Mouse (Mus musculus): ENCODE data around the gene Olfr514. TPM values are rescaled to one million over a fixed set of nuclear protein-coding genes. Genes with fewer than 3 reads are reported as not detected.

The Olfr514 gene
- total RNA-seq (2021) = not detected
- long read RNA-seq, experiment 1 = 0 reads
- long read RNA-seq, experiment 2 = 0 reads

DNA sequence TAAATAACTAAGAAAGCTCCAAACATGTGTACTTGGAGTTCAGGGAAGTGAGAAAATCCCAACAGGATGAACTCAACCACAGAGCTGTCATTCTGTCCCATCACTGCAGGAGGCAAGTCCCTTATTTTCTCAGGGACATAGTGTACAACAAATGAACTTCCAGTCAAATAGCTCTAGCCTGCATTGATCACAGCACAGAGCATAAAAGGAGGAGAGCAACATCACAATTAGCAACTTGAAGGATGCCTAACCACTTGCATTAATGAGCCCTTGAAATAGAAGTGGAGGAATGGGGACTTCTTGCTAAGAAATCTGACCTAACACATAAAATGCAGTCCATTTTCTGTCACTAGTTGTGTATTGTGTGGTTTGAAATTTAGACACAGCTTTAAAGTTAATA lies at the start of gene Olfr514:
Gene Olfr514, minus strand, starts transcription at position 101 of the 400 bp plus-strand sequence.
- DNase-seq = no peak

DNA sequence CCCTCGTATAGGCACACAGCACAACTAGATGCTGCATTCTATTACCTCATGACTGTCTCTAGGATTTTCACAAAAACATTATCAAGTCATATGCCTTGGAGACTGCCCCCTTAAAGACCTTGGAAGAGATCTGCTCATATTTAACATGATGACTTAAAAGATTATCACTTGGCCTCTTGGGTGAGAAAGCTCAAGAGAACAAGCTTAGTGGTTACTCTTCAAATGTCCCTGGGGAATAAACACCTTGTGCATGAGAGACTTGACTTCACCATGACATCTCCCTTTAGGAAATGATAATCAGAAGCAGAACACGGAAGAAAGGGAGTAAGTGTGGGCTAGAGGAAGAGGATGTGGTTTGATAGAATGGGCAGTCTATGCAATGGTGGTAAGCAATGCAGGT lies 46.5 kb upstream of the Olfr514 start, which contains the start of gene Olfr517:
Gene Olfr517, minus strand, starts transcription at position 101 of the 400 bp plus-strand sequence.
- DNase-seq = no peak

DNA sequence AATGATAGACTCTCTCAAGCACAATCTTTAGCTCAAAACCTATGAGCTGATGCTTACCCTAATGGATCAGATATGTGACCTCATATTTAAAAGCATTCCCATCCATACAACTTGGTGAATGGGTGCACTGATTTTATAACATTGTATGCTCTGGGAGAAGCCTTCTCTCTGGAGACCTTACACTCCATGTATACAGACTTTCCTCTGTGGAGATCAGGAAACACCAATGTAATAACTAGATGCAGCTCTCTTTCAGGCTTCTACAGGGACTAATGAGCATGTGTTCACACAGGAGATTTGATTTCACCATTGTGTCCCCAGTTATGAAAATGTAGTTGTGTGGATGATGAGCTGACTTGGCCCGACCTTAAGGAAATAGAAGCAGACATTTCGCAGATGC lies 24.6 kb upstream of the Olfr514 start, which contains the start of gene Olfr516:
Gene Olfr516, minus strand, starts transcription at position 101 of the 400 bp plus-strand sequence.
- DNase-seq = no peak

DNA sequence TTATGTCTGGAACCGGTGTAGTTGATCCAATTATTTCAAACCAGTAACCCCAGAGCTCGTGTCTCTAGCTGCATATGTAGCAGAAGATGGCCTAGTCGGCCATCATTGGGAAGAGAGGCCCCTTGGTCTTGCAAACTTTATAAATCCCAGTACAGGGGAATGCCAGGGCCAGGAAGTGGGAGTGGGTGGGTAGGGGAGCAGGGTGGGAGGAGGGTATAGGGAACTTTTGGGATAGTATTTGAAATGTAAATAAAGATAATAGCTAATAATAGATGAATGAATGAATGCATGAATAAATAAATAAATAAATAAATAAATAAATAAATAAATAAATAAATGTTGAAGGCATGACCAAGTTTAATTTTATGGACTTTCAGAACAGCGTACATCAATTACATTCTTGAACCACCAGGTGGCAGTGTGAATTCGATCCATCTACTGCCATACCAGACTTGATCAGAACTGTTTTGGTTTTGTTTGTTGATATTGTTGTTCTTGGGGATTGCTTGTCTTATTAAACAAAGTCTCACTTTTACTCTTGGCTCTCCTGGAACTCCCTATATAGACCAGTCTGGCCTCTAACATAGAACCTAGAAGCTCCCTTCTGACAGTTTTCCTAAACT lies 11.1 kb downstream of the Olfr514 start:
- DNase-seq = peak; percentile 5 to 31

DNA sequence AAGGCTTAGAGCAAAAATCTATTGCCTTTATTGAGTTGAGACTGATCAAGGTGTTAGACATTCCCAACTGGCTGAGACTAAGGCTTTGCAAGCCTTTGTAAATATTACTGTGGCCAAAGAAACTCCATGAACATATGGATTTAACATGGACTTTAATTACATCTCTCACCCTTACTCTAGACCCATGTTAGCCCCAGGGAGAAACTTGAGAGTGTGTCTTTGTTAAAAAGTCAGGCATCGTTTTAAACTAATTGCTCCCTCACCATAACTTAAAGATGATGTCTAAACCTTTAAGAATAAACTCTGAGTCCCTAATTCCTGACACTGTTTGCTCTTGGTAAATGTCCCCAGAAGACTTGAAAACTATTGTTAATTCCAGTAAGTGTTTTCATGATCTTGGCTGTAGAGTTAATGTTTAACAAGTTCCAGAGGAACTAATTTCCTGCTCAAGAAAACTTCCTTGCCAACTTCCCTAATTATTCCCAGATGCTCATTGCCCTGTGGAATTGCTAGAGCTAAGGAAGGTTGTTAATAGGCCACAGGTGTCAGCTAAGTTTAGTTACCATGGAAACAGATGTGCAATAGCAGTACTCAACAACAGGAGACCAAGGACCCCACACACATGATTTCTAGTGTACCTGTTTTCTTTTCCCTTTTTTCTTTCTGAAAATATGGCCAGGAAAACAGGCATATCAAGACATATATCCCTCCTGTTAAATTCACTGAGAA lies 28.4 kb downstream of the Olfr514 start:
- DNase-seq = peak; percentile 5 to 28

Other genes starting within 250 kb of the Olfr514 start
- gene Olfr506, start 215.2 kb downstream of the Olfr514 start, total RNA-seq (2021) = not detected
- gene Olfr507, start 204.2 kb downstream of the Olfr514 start, total RNA-seq (2021) = not detected
- gene Olfr508, start 196.0 kb downstream of the Olfr514 start, total RNA-seq (2021) = not detected
- not detected for gene Olfr509, start 174.1 kb downstream of the Olfr514 start, total RNA-seq (2021)
- gene Olfr510, start 159.6 kb downstream of the Olfr514 start, total RNA-seq (2021) = not detected
- not detected for gene Olfr512, start 112.7 kb downstream of the Olfr514 start, total RNA-seq (2021)
- gene Olfr513, start 75.0 kb downstream of the Olfr514 start, total RNA-seq (2021) = not detected
- gene Olfr516, start 24.5 kb upstream of the Olfr514 start, total RNA-seq (2021) = not detected
- gene Olfr517, start 46.4 kb upstream of the Olfr514 start, total RNA-seq (2021) = not detected
- not detected for gene Olfr518, start 59.0 kb upstream of the Olfr514 start, total RNA-seq (2021)
- not detected for gene Olfr519, start 68.4 kb upstream of the Olfr514 start, total RNA-seq (2021)
- 10 to 100 TPM; 19.7 to 19.8 TPM for gene Nlrp10, start 104.2 kb upstream of the Olfr514 start, total RNA-seq (2021)
- gene Eif3f, start 108.4 kb upstream of the Olfr514 start, total RNA-seq (2021) = 10 to 100 TPM; 88.1 to 95.2 TPM
- gene Tub, start 124.3 kb upstream of the Olfr514 start, total RNA-seq (2021) = under 1 TPM; 0.35 to 0.41 TPM

Data from heart, adult 18-20 months (tissue).